32 mouse cellular contexts compared by ENCODE assay signal in genomic region chr5:142623080-142623479, GRCm38 (mm10). TPM values are rescaled to one million over a fixed set of nuclear protein-coding genes. Genes with fewer than 3 reads are reported as not detected.
A peak's percentile ranks its signal among the peaks of the same experiment; 100 is the strongest.
DNase-seq lines count a peak whose midpoint lies in the region; ATAC-seq and TF ChIP-seq lines count a peak whose summit lies in the region.
"Had no signal": no experiment of that assay in that cellular context is flagged by ENCODE, and none has a peak within 500 bp of the region (broad histone marks: within the 10 kb centered on the region; RNA-seq: fewer than 3 reads in every experiment).

No protein-coding gene starts in this region.

- no peak for ATAC-seq in forebrain, postnatal 0 days
- ATAC-seq in forebrain, embryonic 14.5 days, result no peak
- no peak for ATAC-seq in liver, embryonic 14.5 days (ENCODE audit: insufficient read depth)
- no peak for ATAC-seq in liver, embryonic 11.5 days (replicated peaks; ENCODE audit: low FRiP score)
- ATAC-seq: forebrain, embryonic 16.5 days; midbrain, embryonic 16.5 days had no signal

- no peak overlapping the region for H3K9ac ChIP-seq in forebrain, postnatal 0 days
- no peak overlapping the region for H3K9ac ChIP-seq in forebrain, embryonic 14.5 days (ENCODE audit: low read length)
- no peak overlapping the region for H3K9ac ChIP-seq in liver, embryonic 14.5 days (replicated peaks)
- H3K9ac ChIP-seq in liver, embryonic 11.5 days (ENCODE audit: low read depth, low read length), result no peak overlapping the region
- H3K9ac ChIP-seq in ES-Bruce4 (ENCODE audit: low read depth, poor library complexity, severe bottlenecking), result no peak overlapping the region
- H3K9ac ChIP-seq: embryonic facial prominence, embryonic 13.5 days; heart, embryonic 13.5 days; hindbrain, embryonic 15.5 days; liver, embryonic 13.5 days; neural tube, embryonic 12.5 days had no signal

- no peaks in the 10 kb centered on the region for H3K9me3 ChIP-seq in forebrain, postnatal 0 days (ENCODE audit: low read length)
- no peaks in the 10 kb centered on the region for H3K9me3 ChIP-seq in forebrain, embryonic 14.5 days (replicated peaks; ENCODE audit: control insufficient read depth, low read length)
- H3K9me3 ChIP-seq in liver, embryonic 14.5 days (ENCODE audit: control insufficient read depth, low read length), result no peaks in the 10 kb centered on the region
- no peaks in the 10 kb centered on the region for H3K9me3 ChIP-seq in liver, embryonic 11.5 days (ENCODE audit: control insufficient read depth, low read length)
- no peaks in the 10 kb centered on the region for H3K9me3 ChIP-seq in ES-Bruce4 (replicated peaks; ENCODE audit: control insufficient read depth, insufficient read depth, low read length, poor library complexity, severe bottlenecking)
- H3K9me3 ChIP-seq: embryonic facial prominence, embryonic 13.5 days; forebrain, embryonic 10.5 days; heart, embryonic 13.5 days; hindbrain, embryonic 15.5 days; liver, embryonic 13.5 days; neural tube, embryonic 12.5 days had no signal

- no peak for TF ChIP-seq EP300 in liver, embryonic 14.5 days (IDR thresholded peaks at IDR 0.05; ENCODE audit: low read depth)
- no peak for TF ChIP-seq EP300 in ES-Bruce4 (IDR thresholded peaks at IDR 0.05; ENCODE audit: insufficient read depth, low read depth, low read length)

- H3K27me3 ChIP-seq in forebrain, postnatal 0 days (ENCODE audit: insufficient read depth, low read length), result no peaks in the 10 kb centered on the region
- no peaks in the 10 kb centered on the region for H3K27me3 ChIP-seq in forebrain, embryonic 14.5 days (replicated peaks; ENCODE audit: control insufficient read depth, insufficient read depth, low read length)
- no peaks in the 10 kb centered on the region for H3K27me3 ChIP-seq in liver, embryonic 14.5 days (ENCODE audit: control insufficient read depth, insufficient read depth, low read length)
- H3K27me3 ChIP-seq in liver, embryonic 11.5 days (replicated peaks; ENCODE audit: control insufficient read depth, insufficient read depth, low read length), result no peaks in the 10 kb centered on the region
- H3K27me3 ChIP-seq in ES-Bruce4 (ENCODE audit: control insufficient read depth, insufficient read depth, low read length, poor library complexity, severe bottlenecking), result no peaks in the 10 kb centered on the region
- H3K27me3 ChIP-seq: embryonic facial prominence, embryonic 13.5 days; hindbrain, embryonic 15.5 days; liver, embryonic 13.5 days; neural tube, embryonic 12.5 days had no signal

- no peak for DNase-seq in forebrain, postnatal 0 days
- DNase-seq in forebrain, embryonic 14.5 days (ENCODE audit: low spot score), result no peak
- no peak for DNase-seq in liver, embryonic 14.5 days (ENCODE audit: low read depth in 3 of 3, low spot score in 3 of 3)
- no peak for DNase-seq in liver, embryonic 11.5 days (ENCODE audit: low spot score)
- no peak for DNase-seq in brain, embryonic 14.5 days (ENCODE audit: low read depth)
- DNase-seq in right cerebral cortex, adult 18-20 months, result no peak
- DNase-seq in urinary bladder, postnatal 36 days (ENCODE audit: low spot score in 2 of 2), result no peak
- DNase-seq: adrenal gland, postnatal 25 days; cerebellum, adult 18-20 months; cerebellum, postnatal 10 days; heart, postnatal 10 days; kidney, adult 8-10 months; kidney, postnatal 10 days; left cerebral cortex, postnatal 4 days; liver, embryonic 13.5 days; lung, adult 2 months; lung, postnatal 14 days; thymus, adult 18-20 months; thymus, postnatal 25 days had no signal

- no peak overlapping the region for H3K4me2 ChIP-seq in forebrain, postnatal 0 days (ENCODE audit: low read depth)
- H3K4me2 ChIP-seq in forebrain, embryonic 14.5 days (ENCODE audit: low read length), result no peak overlapping the region
- no peak overlapping the region for H3K4me2 ChIP-seq in liver, embryonic 14.5 days (ENCODE audit: low read depth)
- H3K4me2 ChIP-seq in liver, embryonic 11.5 days, result no peak overlapping the region
- H3K4me2 ChIP-seq: embryonic facial prominence, embryonic 13.5 days; heart, embryonic 13.5 days; hindbrain, embryonic 15.5 days; liver, embryonic 13.5 days; midbrain, embryonic 11.5 days; neural tube, embryonic 12.5 days had no signal

- TF ChIP-seq POLR2A in ES-Bruce4 (IDR thresholded peaks at IDR 0.05; ENCODE audit: insufficient read depth, low read length), result no peak
- TF ChIP-seq POLR2A in brain, embryonic 14.5 days (IDR thresholded peaks at IDR 0.05; ENCODE audit: borderline replicate concordance, extremely low read depth, insufficient read depth, insufficient read length, poor library complexity, severe bottlenecking), result no peak

- no peaks in the 10 kb centered on the region for H3K4me1 ChIP-seq in forebrain, postnatal 0 days (ENCODE audit: insufficient read depth)
- no peaks in the 10 kb centered on the region for H3K4me1 ChIP-seq in forebrain, embryonic 14.5 days (ENCODE audit: control insufficient read depth, insufficient read depth, low read length)
- H3K4me1 ChIP-seq in liver, embryonic 14.5 days (replicated peaks; ENCODE audit: control insufficient read depth in 2 of 2, insufficient read depth in 2 of 2, low read length in 1 of 2), result peaks cover under 1 to 4% of the 10 kb centered on the region in 2 experiments; a peak in 3 of 4 replicates
- peaks cover 2% of the 10 kb centered on the region; the same call in 1 of the 2 replicates for H3K4me1 ChIP-seq in liver, embryonic 11.5 days (replicated peaks; ENCODE audit: control insufficient read depth, insufficient read depth, low read length)
- H3K4me1 ChIP-seq in ES-Bruce4 (ENCODE audit: control insufficient read depth, insufficient read depth, low read length), result no peaks in the 10 kb centered on the region
- H3K4me1 ChIP-seq: embryonic facial prominence, embryonic 13.5 days; forebrain, embryonic 10.5 days; neural tube, embryonic 12.5 days had no signal

- no peak overlapping the region for H3K27ac ChIP-seq in forebrain, postnatal 0 days (ENCODE audit: low read depth, low read length)
- no peak overlapping the region for H3K27ac ChIP-seq in forebrain, embryonic 14.5 days (ENCODE audit: low read depth, low read length)
- H3K27ac ChIP-seq in liver, embryonic 14.5 days, result no peak overlapping the region
- H3K27ac ChIP-seq in liver, embryonic 11.5 days (ENCODE audit: low read depth, low read length), result no peak overlapping the region
- no peak overlapping the region for H3K27ac ChIP-seq in ES-Bruce4 (ENCODE audit: insufficient read depth, low read length)
- H3K27ac ChIP-seq: embryonic facial prominence, embryonic 13.5 days; forebrain, embryonic 10.5 days; heart, embryonic 13.5 days; hindbrain, embryonic 15.5 days; liver, embryonic 13.5 days; neural tube, embryonic 12.5 days had no signal

- H3K4me3 ChIP-seq in forebrain, postnatal 0 days (ENCODE audit: low read depth, low read length), result no peak overlapping the region
- no peak overlapping the region for H3K4me3 ChIP-seq in forebrain, embryonic 14.5 days (ENCODE audit: low read depth, low read length)
- no peak overlapping the region for H3K4me3 ChIP-seq in liver, embryonic 14.5 days (ENCODE audit: insufficient read depth in 1 of 2, low read depth in 2 of 2, low read length in 2 of 2)
- no peak overlapping the region for H3K4me3 ChIP-seq in liver, embryonic 11.5 days (ENCODE audit: low read depth, low read length)
- no peak overlapping the region for H3K4me3 ChIP-seq in ES-Bruce4 (ENCODE audit: low read depth, low read length)
- H3K4me3 ChIP-seq: embryonic facial prominence, embryonic 13.5 days; forebrain, embryonic 10.5 days; heart, embryonic 13.5 days; hindbrain, embryonic 15.5 days; liver, embryonic 13.5 days; myocyte; neural tube, embryonic 12.5 days had no signal

- peak; percentile 18; the same call in 1 of the 2 replicates for TF ChIP-seq CTCF in forebrain, postnatal 0 days (IDR thresholded peaks at IDR 0.05; ENCODE audit: low read depth)
- peak; percentile 33; the same call in 1 of the 2 replicates for TF ChIP-seq CTCF in liver, embryonic 14.5 days (IDR thresholded peaks at IDR 0.05; ENCODE audit: low read depth)
- peak; percentile 31 for TF ChIP-seq CTCF in ES-Bruce4 (IDR thresholded peaks at IDR 0.05; ENCODE audit: low read depth, low read length)
- peak; percentile 6; the same call in 1 of the 2 replicates for TF ChIP-seq CTCF in brain, embryonic 14.5 days (IDR thresholded peaks at IDR 0.05; ENCODE audit: borderline replicate concordance, extremely low read depth, insufficient read depth, insufficient read length)

- 88% methylated on average over 7 of the region's 7 CpGs for WGBS in forebrain, postnatal 0 days
- WGBS in forebrain, embryonic 14.5 days, result 87% methylated on average over 7 of the region's 7 CpGs
- 73% methylated on average over 7 of the region's 7 CpGs for WGBS in liver, embryonic 14.5 days (ENCODE audit: insufficient replicate concordance)
- WGBS in liver, embryonic 11.5 days, result 87% methylated on average over 7 of the region's 7 CpGs

- H3K36me3 ChIP-seq in forebrain, postnatal 0 days (ENCODE audit: insufficient read depth), result no peaks in the 10 kb centered on the region
- H3K36me3 ChIP-seq in forebrain, embryonic 14.5 days (ENCODE audit: control insufficient read depth, insufficient read depth, low read length), result no peaks in the 10 kb centered on the region
- H3K36me3 ChIP-seq in liver, embryonic 14.5 days (replicated peaks; ENCODE audit: control insufficient read depth, insufficient read depth, low read depth), result no peaks in the 10 kb centered on the region
- H3K36me3 ChIP-seq in liver, embryonic 11.5 days (ENCODE audit: control insufficient read depth, insufficient read depth, low read length), result no peaks in the 10 kb centered on the region
- H3K36me3 ChIP-seq in ES-Bruce4 (ENCODE audit: control insufficient read depth, insufficient read depth, low read length, poor library complexity, severe bottlenecking), result no peaks in the 10 kb centered on the region
- H3K36me3 ChIP-seq: embryonic facial prominence, embryonic 13.5 days; forebrain, embryonic 10.5 days; heart, embryonic 13.5 days; hindbrain, embryonic 15.5 days; liver, embryonic 13.5 days; neural tube, embryonic 12.5 days had no signal

RNA-seq across cellular contexts. Expression of gene Wipi2, which starts 4.4 kb away (rescaled TPM):
- 62.5 and 68.0 TPM in 2 replicates for total RNA-seq in forebrain, postnatal 0 days (2014; rRNA removed)
- polyA plus RNA-seq in forebrain, postnatal 0 days (2015; fragmentation: Nextera tagmentation; extraction: Ambion mirVana), result 32.2 and 37.4 TPM in 2 replicates
- 41.5 and 49.4 TPM in 2 replicates for polyA plus RNA-seq in forebrain, embryonic 14.5 days (2014; fragmentation: Nextera tagmentation; extraction: Ambion mirVana)
- polyA plus RNA-seq in liver, embryonic 14.5 days (2012; rRNA removed), result 16.0 and 20.5 TPM in 2 replicates
- polyA plus RNA-seq in liver, embryonic 14.5 days (2014; fragmentation: Nextera tagmentation; extraction: Ambion mirVana), result 28.3 and 34.4 TPM in 2 replicates
- 52.7 and 56.3 TPM in 2 replicates for polyA plus RNA-seq in liver, embryonic 11.5 days (2014; fragmentation: Nextera tagmentation; extraction: Ambion mirVana)
- polyA plus RNA-seq in ES-Bruce4 (2011; ENCODE audit: insufficient read depth, insufficient read length, low read depth, missing spikeins), result 50.6 and 55.0 TPM in 2 replicates
- 51.5 and 51.7 TPM in 2 replicates for polyA plus RNA-seq in brain, embryonic 14.5 days (2012; rRNA removed)

RNA-seq across cellular contexts. Expression of gene Mmd2, which starts 14.5 kb away (rescaled TPM):
- 112 and 118 TPM in 2 replicates for total RNA-seq in forebrain, postnatal 0 days (2014; rRNA removed)
- 107 and 127 TPM in 2 replicates for polyA plus RNA-seq in forebrain, postnatal 0 days (2015; fragmentation: Nextera tagmentation; extraction: Ambion mirVana)
- polyA plus RNA-seq in forebrain, embryonic 14.5 days (2014; fragmentation: Nextera tagmentation; extraction: Ambion mirVana), result 71.9 and 75.1 TPM in 2 replicates
- polyA plus RNA-seq in liver, embryonic 14.5 days (2012; rRNA removed), result 6.0 and 6.7 TPM in 2 replicates
- polyA plus RNA-seq in liver, embryonic 14.5 days (2014; fragmentation: Nextera tagmentation; extraction: Ambion mirVana), result 15.5 and 16.9 TPM in 2 replicates
- polyA plus RNA-seq in liver, embryonic 11.5 days (2014; fragmentation: Nextera tagmentation; extraction: Ambion mirVana), result 20.2 and 23.0 TPM in 2 replicates
- 0.26 TPM in 1 of 2 replicates, not detected in the other for polyA plus RNA-seq in ES-Bruce4 (2011; ENCODE audit: insufficient read depth, insufficient read length, low read depth, missing spikeins)
- 25.5 and 29.0 TPM in 2 replicates for polyA plus RNA-seq in brain, embryonic 14.5 days (2012; rRNA removed)
- total RNA-seq: common myeloid progenitor, adult 5-6 weeks; hematopoietic stem cell, adult 5-6 weeks; megakaryocyte progenitor cell, adult 5-6 weeks had no signal
- polyA plus RNA-seq: myocyte had no signal
